Mouse (Mus musculus) embryonic facial prominence, embryonic 13.5 days (tissue): ENCODE data around the gene Akap13. TPM values are rescaled to one million over a fixed set of nuclear protein-coding genes. Genes with fewer than 3 reads are reported as not detected.
"Not testable (repeated sequence)": the region's sequence is repeated elsewhere in the genome, so short reads cannot be mapped to it uniquely, and the experiment has no call there.

Experiments
- ATAC-seq: fragments of 200-750 bp; cut with Nextera tagmentation; 2 replicates; pipeline ENCODE4 v1.8.0; 2017; ENCODE audit warnings: low read depth; ENCODE audit not compliant: insufficient number of reproducible peaks, insufficient read depth, low FRiP score, low TSS enrichment
- H3K27ac ChIP-seq: fragments of 300-500 bp; sonication (generic); 2 replicates; pipeline ENCODE4 v1.5.1; 2015; ENCODE audit warnings: moderate library complexity, mild to moderate bottlenecking, inconsistent platforms
- H3K27me3 ChIP-seq: fragments of 300-500 bp; sonication (generic); 2 replicates; pipeline ENCODE4 v1.6.1; 2015; ENCODE audit warnings: mild to moderate bottlenecking, inconsistent platforms
- H3K36me3 ChIP-seq: fragments of 300-500 bp; sonication (generic); 2 replicates; pipeline ENCODE4 v1.6.1; 2015; ENCODE audit warnings: mild to moderate bottlenecking, inconsistent platforms
- H3K4me1 ChIP-seq: fragments of 300-500 bp; sonication (generic); 2 replicates; pipeline ENCODE4 v1.6.1; 2015; ENCODE audit warnings: inconsistent platforms
- H3K4me2 ChIP-seq: fragments of 300-500 bp; sonication (generic); 2 replicates; pipeline ENCODE4 v1.6.1; 2015; ENCODE audit warnings: moderate library complexity, mild to moderate bottlenecking, inconsistent platforms
- H3K4me3 ChIP-seq: fragments of 300-500 bp; sonication (generic); 2 replicates; pipeline ENCODE4 v1.5.1; 2015; ENCODE audit warnings: mild to moderate bottlenecking, inconsistent platforms
- H3K9ac ChIP-seq: fragments of 300-500 bp; sonication (generic); 2 replicates; pipeline ENCODE4 v1.6.1; 2015; ENCODE audit warnings: mild to moderate bottlenecking, inconsistent platforms
- H3K9me3 ChIP-seq: fragments of 300-500 bp; sonication (generic); 2 replicates; pipeline ENCODE4 v1.6.1; 2016; ENCODE audit warnings: inconsistent platforms
- WGBS: fragments of 180-500 bp; shearing (Covaris S2); methylation state at CpG from one replicate; pipeline ENCODE4 v1.1.7; 2015; ENCODE audit warnings: mixed read lengths; 5-methylcytosine and 5-hydroxymethylcytosine counted together
- polyA plus RNA-seq: library from polyadenylated mRNA; unstranded; fragments of >200 nt; fragmentation: Nextera tagmentation; extraction: Ambion mirVana; gene quantifications from 2 replicates; pipeline ENCODE4 v1.2.1, GENCODE M21; 2015

The Akap13 gene
- polyA plus RNA-seq, 1 experiment from 2014 or later, result 49.8 TPM

GRCm38 (mm10) chr7:75785388-75786328 lies 330.3 kb downstream of the Akap13 start:
- 83% methylated on average over 14 of the region's 14 CpGs for WGBS
- Histone ChIP-seq H3K27me3 (no peaks in the 10 kb centered on the region), H3K4me2 (no peak overlapping the region), H3K27ac (no peak overlapping the region), H3K9me3 (no peaks in the 10 kb centered on the region), H3K4me1 (peaks cover 5% of the 10 kb centered on the region), H3K9ac (no peak overlapping the region), H3K4me3 (no peak overlapping the region), H3K36me3 (no peaks in the 10 kb centered on the region)
- no peak for ATAC-seq

- no peak overlapping the region for H3K9ac ChIP-seq
- no peak for ATAC-seq
- H3K27ac ChIP-seq, result no peak overlapping the region
- no peak overlapping the region for H3K4me2 ChIP-seq
- H3K27me3 ChIP-seq, result no peaks in the 10 kb centered on the region
- WGBS, result 63% methylated on average over 1 of the region's 2 CpGs
- no peaks in the 10 kb centered on the region for H3K9me3 ChIP-seq
- no peaks in the 10 kb centered on the region for H3K36me3 ChIP-seq
- H3K4me3 ChIP-seq, result no peak overlapping the region
- H3K4me1 ChIP-seq, result no peaks in the 10 kb centered on the region
These were observed 331.5 kb downstream of the Akap13 start for GRCm38 (mm10) chr7:75786812-75787211.

GRCm38 (mm10) chr7:75787371-75787770 lies 332.0 kb downstream of the Akap13 start:
- ATAC-seq, result no peak
- no peaks in the 10 kb centered on the region for H3K27me3 ChIP-seq
- 81% methylated on average over 3 of the region's 3 CpGs for WGBS
- no peaks in the 10 kb centered on the region for H3K9me3 ChIP-seq
- no peak overlapping the region for H3K27ac ChIP-seq
- no peak overlapping the region for H3K4me2 ChIP-seq
- H3K9ac ChIP-seq, result no peak overlapping the region
- H3K4me3 ChIP-seq, result no peak overlapping the region
- no peaks in the 10 kb centered on the region for H3K4me1 ChIP-seq
- no peaks in the 10 kb centered on the region for H3K36me3 ChIP-seq

- H3K36me3 ChIP-seq, ATAC-seq: not testable (repeated sequence)
These were observed 332.9 kb downstream of the Akap13 start for GRCm38 (mm10) chr7:75788069-75788800.

DNA sequence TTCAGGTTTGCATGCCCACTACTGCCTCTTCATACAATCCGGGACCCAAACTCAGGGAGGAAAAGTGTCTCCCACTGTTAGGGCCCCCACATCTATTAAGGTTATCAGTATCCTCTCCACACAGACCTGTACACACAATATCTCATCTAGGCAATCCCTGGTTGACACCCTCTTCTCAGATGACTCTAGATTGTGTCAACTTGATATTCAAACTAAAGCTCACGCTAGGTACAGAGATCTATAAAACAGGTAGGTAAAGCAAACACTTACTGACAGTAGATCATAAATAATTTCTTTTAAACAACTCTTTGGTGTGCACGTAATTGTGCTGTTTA lies 333.4 kb downstream of the Akap13 start:
- not testable (repeated sequence) for H3K27ac ChIP-seq, H3K36me3 ChIP-seq, H3K9ac ChIP-seq, H3K27me3 ChIP-seq, H3K4me2 ChIP-seq, H3K4me1 ChIP-seq, H3K9me3 ChIP-seq, ATAC-seq, H3K4me3 ChIP-seq
- WGBS, result 84% methylated on average over 3 of the region's 3 CpGs

More at GRCm38 (mm10) chr7:75788069-75788800, 332.9 kb downstream of the Akap13 start:
- H3K9me3 ChIP-seq, H3K27me3 ChIP-seq, H3K27ac ChIP-seq, H3K4me3 ChIP-seq, H3K4me1 ChIP-seq, H3K4me2 ChIP-seq, H3K9ac ChIP-seq: not testable (repeated sequence)
- WGBS, result 65% methylated on average over 4 of the region's 7 CpGs

GRCm38 (mm10) chr7:75789746-75790145 lies 334.4 kb downstream of the Akap13 start:
- WGBS, result 96% methylated on average over 6 of the region's 6 CpGs
- no peak overlapping the region for H3K4me2 ChIP-seq
- no peak for ATAC-seq
- no peak overlapping the region for H3K27ac ChIP-seq
- no peak overlapping the region for H3K9ac ChIP-seq
- H3K4me3 ChIP-seq, result no peak overlapping the region
- H3K27me3 ChIP-seq, result no peaks in the 10 kb centered on the region
- H3K36me3 ChIP-seq, result no peaks in the 10 kb centered on the region
- H3K9me3 ChIP-seq, result no peaks in the 10 kb centered on the region
- 0 out of 2 replicates have a peak, but pooled peaks cover 5% of the 10 kb centered on the region for H3K4me1 ChIP-seq

GRCm38 (mm10) chr7:75791092-75791837 lies 335.9 kb downstream of the Akap13 start:
- not testable (repeated sequence) for H3K4me3 ChIP-seq, H3K27me3 ChIP-seq, ATAC-seq, H3K4me2 ChIP-seq, H3K36me3 ChIP-seq, H3K27ac ChIP-seq, H3K4me1 ChIP-seq, H3K9ac ChIP-seq, H3K9me3 ChIP-seq
- 77% methylated on average over 13 of the region's 13 CpGs for WGBS

- H3K27ac ChIP-seq, result no peak overlapping the region
- 59% methylated on average over 2 of the region's 2 CpGs for WGBS
- H3K36me3 ChIP-seq, result no peaks in the 10 kb centered on the region
- no peak overlapping the region for H3K9ac ChIP-seq
- no peak overlapping the region for H3K4me3 ChIP-seq
- H3K27me3 ChIP-seq, result no peaks in the 10 kb centered on the region
- H3K9me3 ChIP-seq, result no peaks in the 10 kb centered on the region
- peaks cover 9% of the 10 kb centered on the region; the same call in 1 of the 2 replicates for H3K4me1 ChIP-seq
- no peak overlapping the region for H3K4me2 ChIP-seq
- ATAC-seq, result no peak
These were observed 337.8 kb downstream of the Akap13 start for GRCm38 (mm10) chr7:75793091-75793490.

- Histone ChIP-seq H3K9ac (no peak overlapping the region), H3K9me3 (no peaks in the 10 kb centered on the region), H3K27me3 (no peaks in the 10 kb centered on the region), H3K4me1 (peaks cover 9% of the 10 kb centered on the region; the same call in 1 of the 2 replicates), H3K4me2 (no peak overlapping the region), H3K4me3 (no peak overlapping the region), H3K27ac (peak overlapping the region; percentile 4; the same call in 1 of the 2 replicates), H3K36me3 (no peaks in the 10 kb centered on the region)
- 22% methylated on average over 3 of the region's 3 CpGs for WGBS
- ATAC-seq, result no peak
These were observed 338.5 kb downstream of the Akap13 start for GRCm38 (mm10) chr7:75793654-75794335.

- H3K4me2 ChIP-seq, result no peak overlapping the region
- H3K4me3 ChIP-seq, result no peak overlapping the region
- H3K4me1 ChIP-seq, result peaks cover 9% of the 10 kb centered on the region; the same call in 1 of the 2 replicates
- no peak overlapping the region for H3K9ac ChIP-seq
- ATAC-seq, result no peak
- H3K9me3 ChIP-seq, result no peaks in the 10 kb centered on the region
- 86% methylated on average over 8 of the region's 8 CpGs for WGBS
- H3K36me3 ChIP-seq, result no peaks in the 10 kb centered on the region
- no peak overlapping the region for H3K27ac ChIP-seq
- no peaks in the 10 kb centered on the region for H3K27me3 ChIP-seq
These were observed 339.8 kb downstream of the Akap13 start for GRCm38 (mm10) chr7:75795106-75795505.

DNA sequence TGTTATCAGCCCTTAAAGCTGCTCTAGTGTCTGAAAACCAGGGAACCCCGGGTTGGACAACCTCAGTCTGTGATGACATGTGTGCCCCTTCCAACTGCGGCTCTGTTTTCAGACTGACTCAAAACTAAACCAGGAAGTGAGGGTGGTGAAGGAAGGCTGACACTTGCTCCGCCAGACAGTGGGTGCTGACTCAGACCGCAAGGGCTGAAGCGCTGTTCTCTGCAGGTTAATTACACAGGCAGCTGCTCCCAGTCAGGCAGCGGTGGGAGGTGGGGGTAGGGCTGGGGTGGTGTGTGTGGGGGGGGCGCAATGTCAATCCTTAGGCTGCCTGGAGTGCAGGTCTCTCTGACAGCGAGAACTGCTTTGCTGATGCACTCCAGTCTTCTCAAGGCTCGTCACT lies 341.1 kb downstream of the Akap13 start:
- ATAC-seq, result no peak
- Histone ChIP-seq H3K9me3 (no peaks in the 10 kb centered on the region), H3K36me3 (no peaks in the 10 kb centered on the region), H3K4me1 (peaks cover 9% of the 10 kb centered on the region; the same call in 1 of the 2 replicates), H3K27ac (no peak overlapping the region), H3K4me3 (no peak overlapping the region), H3K27me3 (no peaks in the 10 kb centered on the region), H3K9ac (0 out of 2 replicates have a peak overlapping the region, but pooled peaks have one; percentile 27), H3K4me2 (no peak overlapping the region)
- 26% methylated on average over 9 of the region's 9 CpGs for WGBS
